Mouse (Mus musculus) ES-Bruce4 (cell line): ENCODE results near the gene Arhgef10l.

Experiments
- CTCF ChIP-seq: IDR thresholded peaks from one replicate; pipeline ENCODE4 v1.8.1; 2011; ENCODE audit warnings: low read depth, low read length
- EP300 ChIP-seq: IDR thresholded peaks from 2 replicates; pipeline ENCODE4 v1.6.1; 2011; ENCODE audit warnings: low read depth, low read length; ENCODE audit not compliant: insufficient read depth
- POLR2A ChIP-seq: IDR thresholded peaks from one replicate; pipeline ENCODE4 v1.8.1; 2011; ENCODE audit warnings: low read length; ENCODE audit not compliant: insufficient read depth

GRCm38 (mm10) chr4:140566785-140567184 is 99.0 kb downstream of the Arhgef10l start:
- TF ChIP-seq EP300 (no peak), CTCF (no peak), POLR2A (no peak)
